Mouse (Mus musculus): ENCODE measurements around the gene Grcc10. TPM values are rescaled to one million over a fixed set of nuclear protein-coding genes. Genes with fewer than 3 reads are reported as not detected.

Grcc10 gene
- 4.3 TPM for polyA plus RNA-seq (2014; fragmentation: Illumina TruSeq; extraction: RNeasy Lipid Tissue Mini Kit (QIAGEN cat#74804); ENCODE audit: low read depth, low replicate concordance)

GRCm38 (mm10) chr6:124740888-124741761, at the start of gene Grcc10:
Gene Grcc10 (minus strand): TSS chr6:124741374.

GRCm38 (mm10) chr6:124779222-124779983, 38.2 kb upstream of the Grcc10 start, which contains the start of gene Lrrc23:
Gene Lrrc23 (minus strand): TSS chr6:124779727.

DNA sequence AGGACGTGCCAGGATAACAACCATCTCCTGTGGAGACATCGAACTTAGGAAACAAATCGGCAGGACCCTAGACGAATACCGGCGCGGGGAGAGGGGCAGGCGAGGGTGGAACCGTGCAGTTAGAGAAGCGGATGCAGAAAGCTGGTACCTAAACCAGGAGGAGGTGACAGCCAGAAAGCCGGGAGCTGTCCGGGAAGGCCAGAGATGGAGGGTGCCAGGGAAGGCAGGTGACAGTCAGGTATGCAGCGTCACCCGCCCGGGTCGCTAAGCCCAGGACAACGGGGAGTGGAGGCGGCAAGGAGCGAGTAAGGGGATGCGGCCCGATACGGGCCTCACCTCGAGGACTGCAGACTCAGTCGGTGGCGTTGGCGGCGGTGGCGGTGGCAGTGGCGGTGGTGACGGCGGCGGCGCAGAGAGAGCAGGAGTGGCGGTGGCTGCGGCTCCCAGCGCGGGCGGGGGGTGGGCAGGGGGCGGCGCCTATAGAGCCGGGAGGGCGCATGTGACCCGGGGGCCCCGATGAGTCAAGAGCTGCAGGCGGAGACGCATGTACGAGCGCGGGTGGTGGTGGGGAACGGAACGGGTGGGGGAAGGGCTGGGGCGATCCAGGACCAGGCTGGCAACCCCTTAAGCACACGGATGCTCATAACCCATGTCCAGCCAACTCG, 28.1 kb upstream of the Grcc10 start, which contains the start of gene Eno2:
Gene Eno2 (minus strand): TSS at position 573 of the 665 bp plus-strand sequence.

DNA sequence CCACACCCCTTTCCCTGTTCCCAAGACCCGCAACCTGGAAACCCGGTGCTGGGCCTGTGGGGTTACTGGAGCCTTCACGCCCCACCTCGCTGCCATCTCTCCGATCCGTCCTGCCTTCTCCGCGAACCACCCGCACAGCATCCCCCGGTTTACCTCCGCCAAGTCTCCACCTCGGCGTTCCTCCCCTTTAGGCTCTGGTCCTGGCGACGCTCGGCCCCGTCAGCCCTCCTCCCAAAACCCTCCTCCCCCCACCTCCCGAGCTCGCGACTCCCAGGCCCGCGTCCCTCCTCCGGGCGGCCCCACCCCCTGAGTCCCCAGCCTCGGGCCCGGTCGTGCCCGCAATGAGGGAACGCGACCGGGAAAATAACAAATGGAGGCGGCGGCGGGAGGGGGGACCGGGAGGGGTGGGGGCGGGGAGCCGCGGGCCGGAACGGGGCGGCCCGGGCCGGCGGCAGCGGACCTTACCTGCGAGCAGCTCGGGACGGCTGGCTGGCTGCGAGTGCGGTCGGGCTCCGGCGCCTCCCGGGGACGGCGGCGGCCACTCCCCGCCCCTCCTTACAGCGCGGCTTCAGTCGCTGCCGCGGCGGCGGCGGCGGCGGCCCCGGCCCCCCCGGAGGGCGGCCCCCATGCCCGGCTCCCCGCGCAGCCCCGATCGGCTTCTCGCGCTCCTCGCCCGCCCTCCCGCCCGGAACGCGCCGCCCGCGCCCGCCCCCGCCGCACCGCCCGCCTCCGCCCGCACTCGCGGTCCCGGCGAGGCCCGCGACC, 14.8 kb upstream of the Grcc10 start, which contains the start of the genes Gm45234 and Atn1:
Gene Gm45234 (minus strand): TSS at position 191 of the 765 bp plus-strand sequence.
Gene Atn1 (minus strand): TSS at position 694 of the 765 bp plus-strand sequence.

GRCm38 (mm10) chr6:124738511-124739023, 2.6 kb downstream of the Grcc10 start, which contains the start of gene Ptpn6:
Gene Ptpn6 (minus strand): TSS chr6:124738714.

DNA sequence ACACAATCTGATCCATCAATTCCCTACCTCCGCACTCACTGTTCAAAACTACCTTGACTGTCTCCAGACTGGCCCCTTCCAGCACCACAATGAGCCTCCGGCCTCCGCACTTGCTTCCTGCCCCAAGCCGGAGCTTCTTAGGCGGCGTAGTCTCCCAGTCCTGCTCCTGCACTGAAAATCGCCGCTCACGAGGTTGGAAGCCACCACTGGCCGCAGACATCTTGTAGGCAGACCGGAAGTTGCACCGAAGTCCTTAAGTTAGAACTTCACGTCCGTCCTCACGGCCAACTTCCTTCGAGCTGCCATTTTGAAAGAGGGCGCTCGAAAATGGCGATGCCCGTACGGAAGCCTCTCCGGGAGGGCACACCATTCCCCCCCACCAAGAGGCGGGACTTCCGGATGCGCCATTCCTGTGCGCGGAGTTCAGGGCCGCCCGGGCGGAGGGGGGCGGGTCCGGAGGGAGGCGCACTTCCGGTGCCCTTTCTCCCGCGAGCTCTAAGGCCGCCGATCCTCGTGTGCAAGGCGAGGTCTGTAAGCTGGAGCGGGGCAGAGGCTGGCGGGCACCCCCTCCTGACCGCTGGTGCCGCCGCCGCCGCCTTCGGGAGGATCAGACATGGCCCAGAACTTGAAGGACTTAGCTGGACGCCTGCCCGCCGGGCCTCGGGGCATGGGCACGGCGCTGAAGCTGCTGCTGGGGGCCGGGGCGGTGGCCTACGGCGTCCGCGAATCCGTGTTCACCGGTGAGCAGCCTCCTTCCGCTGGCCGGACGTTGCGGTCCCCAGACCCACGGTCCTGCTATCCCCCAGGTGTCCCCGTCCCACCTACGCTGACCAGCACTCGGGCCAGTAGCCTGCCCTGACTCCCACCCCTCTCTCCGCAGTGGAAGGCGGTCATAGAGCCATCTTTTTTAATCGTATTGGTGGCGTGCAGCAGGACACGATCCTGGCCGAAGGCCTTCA, 29.1 kb downstream of the Grcc10 start, which contains the start of the genes Emg1 and Phb2:
Gene Emg1 (minus strand): TSS at position 355 of the 959 bp plus-strand sequence.
Gene Phb2 (plus strand): TSS at position 513 of the 959 bp plus-strand sequence.

Other genes with a start within 250 kb of the Grcc10 start
- 7.9 TPM for gene C1rl, start 248.3 kb downstream of the Grcc10 start, polyA plus RNA-seq (2014; fragmentation: Illumina TruSeq; extraction: RNeasy Lipid Tissue Mini Kit (QIAGEN cat#74804); ENCODE audit: low read depth, low replicate concordance)
- 19.7 TPM for gene C1ra, start 229.0 kb downstream of the Grcc10 start, polyA plus RNA-seq (2014; fragmentation: Illumina TruSeq; extraction: RNeasy Lipid Tissue Mini Kit (QIAGEN cat#74804); ENCODE audit: low read depth, low replicate concordance)
- 62.6 TPM for gene C1s1, start 199.0 kb downstream of the Grcc10 start, polyA plus RNA-seq (2014; fragmentation: Illumina TruSeq; extraction: RNeasy Lipid Tissue Mini Kit (QIAGEN cat#74804); ENCODE audit: low read depth, low replicate concordance)
- 0.29 TPM for gene C1rb, start 171.1 kb downstream of the Grcc10 start, polyA plus RNA-seq (2014; fragmentation: Illumina TruSeq; extraction: RNeasy Lipid Tissue Mini Kit (QIAGEN cat#74804); ENCODE audit: low read depth, low replicate concordance)
- 0.29 TPM for gene C1s2, start 105.3 kb downstream of the Grcc10 start, polyA plus RNA-seq (2014; fragmentation: Illumina TruSeq; extraction: RNeasy Lipid Tissue Mini Kit (QIAGEN cat#74804); ENCODE audit: low read depth, low replicate concordance)
- gene Lpcat3, start 78.3 kb downstream of the Grcc10 start, polyA plus RNA-seq (2014; fragmentation: Illumina TruSeq; extraction: RNeasy Lipid Tissue Mini Kit (QIAGEN cat#74804); ENCODE audit: low read depth, low replicate concordance): 56.7 TPM
- 16.4 TPM for gene Emg1, start 29.2 kb downstream of the Grcc10 start, polyA plus RNA-seq (2014; fragmentation: Illumina TruSeq; extraction: RNeasy Lipid Tissue Mini Kit (QIAGEN cat#74804); ENCODE audit: low read depth, low replicate concordance)
- 35.9 TPM for gene Phb2, start 29.0 kb downstream of the Grcc10 start, polyA plus RNA-seq (2014; fragmentation: Illumina TruSeq; extraction: RNeasy Lipid Tissue Mini Kit (QIAGEN cat#74804); ENCODE audit: low read depth, low replicate concordance)
- gene Ptpn6, start 2.7 kb downstream of the Grcc10 start, polyA plus RNA-seq (2014; fragmentation: Illumina TruSeq; extraction: RNeasy Lipid Tissue Mini Kit (QIAGEN cat#74804); ENCODE audit: low read depth, low replicate concordance): 1.5 TPM
- not detected for gene Gm45234, start 14.6 kb upstream of the Grcc10 start, polyA plus RNA-seq (2014; fragmentation: Illumina TruSeq; extraction: RNeasy Lipid Tissue Mini Kit (QIAGEN cat#74804); ENCODE audit: low read depth, low replicate concordance)
- 1.3 TPM for gene Atn1, start 15.2 kb upstream of the Grcc10 start, polyA plus RNA-seq (2014; fragmentation: Illumina TruSeq; extraction: RNeasy Lipid Tissue Mini Kit (QIAGEN cat#74804); ENCODE audit: low read depth, low replicate concordance)
- 2.2 TPM for gene Eno2, start 28.3 kb upstream of the Grcc10 start, polyA plus RNA-seq (2014; fragmentation: Illumina TruSeq; extraction: RNeasy Lipid Tissue Mini Kit (QIAGEN cat#74804); ENCODE audit: low read depth, low replicate concordance)
- not detected for gene Lrrc23, start 38.4 kb upstream of the Grcc10 start, polyA plus RNA-seq (2014; fragmentation: Illumina TruSeq; extraction: RNeasy Lipid Tissue Mini Kit (QIAGEN cat#74804); ENCODE audit: low read depth, low replicate concordance)
- gene Spsb2, start 67.3 kb upstream of the Grcc10 start, polyA plus RNA-seq (2014; fragmentation: Illumina TruSeq; extraction: RNeasy Lipid Tissue Mini Kit (QIAGEN cat#74804); ENCODE audit: low read depth, low replicate concordance): not detected
- 34.6 TPM for gene Tpi1, start 72.9 kb upstream of the Grcc10 start, polyA plus RNA-seq (2014; fragmentation: Illumina TruSeq; extraction: RNeasy Lipid Tissue Mini Kit (QIAGEN cat#74804); ENCODE audit: low read depth, low replicate concordance)
- gene Usp5, start 88.1 kb upstream of the Grcc10 start, polyA plus RNA-seq (2014; fragmentation: Illumina TruSeq; extraction: RNeasy Lipid Tissue Mini Kit (QIAGEN cat#74804); ENCODE audit: low read depth, low replicate concordance): 34.7 TPM
- gene Cdca3, start 88.2 kb upstream of the Grcc10 start, polyA plus RNA-seq (2014; fragmentation: Illumina TruSeq; extraction: RNeasy Lipid Tissue Mini Kit (QIAGEN cat#74804); ENCODE audit: low read depth, low replicate concordance): 1.5 TPM
- 0.35 TPM for gene Gnb3, start 98.9 kb upstream of the Grcc10 start, polyA plus RNA-seq (2014; fragmentation: Illumina TruSeq; extraction: RNeasy Lipid Tissue Mini Kit (QIAGEN cat#74804); ENCODE audit: low read depth, low replicate concordance)
- gene P3h3, start 116.4 kb upstream of the Grcc10 start, polyA plus RNA-seq (2014; fragmentation: Illumina TruSeq; extraction: RNeasy Lipid Tissue Mini Kit (QIAGEN cat#74804); ENCODE audit: low read depth, low replicate concordance): 0.93 TPM
- gene Gpr162, start 122.6 kb upstream of the Grcc10 start, polyA plus RNA-seq (2014; fragmentation: Illumina TruSeq; extraction: RNeasy Lipid Tissue Mini Kit (QIAGEN cat#74804); ENCODE audit: low read depth, low replicate concordance): not detected
- 0.29 TPM for gene Cd4, start 146.8 kb upstream of the Grcc10 start, polyA plus RNA-seq (2014; fragmentation: Illumina TruSeq; extraction: RNeasy Lipid Tissue Mini Kit (QIAGEN cat#74804); ENCODE audit: low read depth, low replicate concordance)
- 0.29 TPM for gene Lag3, start 170.3 kb upstream of the Grcc10 start, polyA plus RNA-seq (2014; fragmentation: Illumina TruSeq; extraction: RNeasy Lipid Tissue Mini Kit (QIAGEN cat#74804); ENCODE audit: low read depth, low replicate concordance)
- gene Ptms, start 178.7 kb upstream of the Grcc10 start, polyA plus RNA-seq (2014; fragmentation: Illumina TruSeq; extraction: RNeasy Lipid Tissue Mini Kit (QIAGEN cat#74804); ENCODE audit: low read depth, low replicate concordance): 243 TPM
- 12.2 TPM for gene Mlf2, start 190.0 kb upstream of the Grcc10 start, polyA plus RNA-seq (2014; fragmentation: Illumina TruSeq; extraction: RNeasy Lipid Tissue Mini Kit (QIAGEN cat#74804); ENCODE audit: low read depth, low replicate concordance)
- 32.9 TPM for gene Cops7a, start 224.2 kb upstream of the Grcc10 start, polyA plus RNA-seq (2014; fragmentation: Illumina TruSeq; extraction: RNeasy Lipid Tissue Mini Kit (QIAGEN cat#74804); ENCODE audit: low read depth, low replicate concordance)